Mouse (Mus musculus) CH12.LX (cell line): ENCODE measurements around the gene Dnase1l2. TPM values are rescaled to one million over a fixed set of nuclear protein-coding genes. Genes with fewer than 3 reads are reported as not detected.

Experiments
- DNase-seq: peaks from one replicate; pipeline ENCODE4 v3.0.0-alpha.2; 2013; ENCODE audit errors: extremely low read depth
- H3K27ac ChIP-seq: 2 replicates; pipeline ENCODE4 v1.5.1; 2012; ENCODE audit warnings: low read depth, mild to moderate bottlenecking, control low read depth, moderate library complexity; ENCODE audit not compliant: insufficient read depth
- H3K27me3 ChIP-seq: replicated peaks from 2 replicates; pipeline ENCODE3; 2012; ENCODE audit warnings: inconsistent platforms
- H3K36me3 ChIP-seq, 2 experiments: replicated peaks in 1 of 2; 2 replicates each; pipeline versions ENCODE3 to v1.6.1; 2012; ENCODE audit warnings: inconsistent platforms in 1 of 2, low read length in 1 of 2, mild to moderate bottlenecking in 1 of 2, mixed read lengths in 1 of 2, moderate library complexity in 1 of 2; ENCODE audit not compliant: control insufficient read depth in 1 of 2, insufficient read depth in 1 of 2
- H3K4me1 ChIP-seq, 2 experiments: 2 replicates each; pipeline ENCODE4 v1.6.1; 2012; ENCODE audit warnings: inconsistent platforms in 1 of 2, moderate library complexity in 1 of 2; ENCODE audit not compliant: insufficient read depth in 2 of 2, control insufficient read depth in 1 of 2
- H3K4me2 ChIP-seq: 2 replicates; pipeline ENCODE4 v1.6.1; 2012; ENCODE audit warnings: low read depth, mild to moderate bottlenecking, control low read depth; ENCODE audit not compliant: poor library complexity, insufficient read depth, severe bottlenecking
- H3K4me3 ChIP-seq, 3 experiments: fragments of 150-350 bp in 1 of 3; sonication (generic) in 1 of 3; replicated peaks in 1 of 3; 2 replicates each; pipeline versions ENCODE3 to v1.5.1; 2011 to 2012; ENCODE audit warnings: low read depth in 2 of 3, low read length in 2 of 3, mild to moderate bottlenecking in 2 of 3, moderate library complexity in 2 of 3, control low read depth in 1 of 3, improper control_type of control experiment in 1 of 3, inconsistent platforms in 1 of 3, mixed read lengths in 1 of 3; ENCODE audit not compliant: poor library complexity in 1 of 3
- H3K79me2 ChIP-seq: replicated peaks from 2 replicates; pipeline ENCODE4 v1.6.1; 2012; ENCODE audit warnings: mild to moderate bottlenecking, moderate library complexity; ENCODE audit not compliant: control insufficient read depth, poor library complexity, insufficient read depth, severe bottlenecking; ENCODE audit errors: extremely low read depth
- H3K9ac ChIP-seq: 2 replicates; pipeline ENCODE4 v1.6.1; 2012; ENCODE audit warnings: low read depth, mild to moderate bottlenecking, control low read depth, moderate library complexity; ENCODE audit not compliant: insufficient read depth
- H3K9me3 ChIP-seq: replicated peaks from 2 replicates; pipeline ENCODE3; 2012; ENCODE audit warnings: low read length, inconsistent platforms, mixed read lengths
- BHLHE40 ChIP-seq: IDR thresholded peaks from 2 replicates; pipeline ENCODE4 v1.6.1; 2011; ENCODE audit warnings: mild to moderate bottlenecking, low read depth, low read length, improper control_type of control experiment
- CHD1 ChIP-seq: IDR thresholded peaks from 2 replicates; pipeline ENCODE4 v1.6.1; 2012; ENCODE audit warnings: low read depth, low read length, improper control_type of control experiment, inconsistent platforms
- CTCF ChIP-seq, 2 experiments: IDR thresholded peaks in 1 of 2; conservative IDR thresholded peaks in 1 of 2; 2 replicates each; pipeline ENCODE4 v1.5.1; 2011 to 2012; ENCODE audit warnings: low read depth in 2 of 2, low read length in 2 of 2, improper control_type of control experiment in 1 of 2, inconsistent platforms in 1 of 2, mild to moderate bottlenecking in 1 of 2, moderate library complexity in 1 of 2
- E2F4 ChIP-seq: IDR thresholded peaks from 2 replicates; pipeline ENCODE4 v1.6.1; 2011; ENCODE audit warnings: low read depth, low read length, improper control_type of control experiment; ENCODE audit not compliant: insufficient replicate concordance
- ELF1 ChIP-seq: IDR thresholded peaks from 2 replicates; pipeline ENCODE4 v1.6.1; 2014; ENCODE audit warnings: low read depth, mild to moderate bottlenecking, inconsistent platforms, low read length, improper control_type of control experiment
- ETS1 ChIP-seq: conservative IDR thresholded peaks from 2 replicates; pipeline ENCODE4 v1.6.1; 2012; ENCODE audit warnings: low read depth, mild to moderate bottlenecking, inconsistent platforms, low read length, improper control_type of control experiment, moderate library complexity
- IRF4 ChIP-seq: IDR thresholded peaks from 2 replicates; pipeline ENCODE4 v1.6.1; 2014; ENCODE audit warnings: low read depth, mild to moderate bottlenecking, inconsistent platforms, low read length, improper control_type of control experiment
- JUND ChIP-seq: conservative IDR thresholded peaks from 2 replicates; pipeline ENCODE4 v1.6.1; 2011; ENCODE audit warnings: low read depth, low read length, improper control_type of control experiment
- KAT2A ChIP-seq: IDR thresholded peaks from 2 replicates; pipeline ENCODE4 v1.6.1; 2012; ENCODE audit warnings: low read length, improper control_type of control experiment, inconsistent platforms; ENCODE audit not compliant: insufficient replicate concordance
- MAFK ChIP-seq: IDR thresholded peaks from 2 replicates; pipeline ENCODE4 v1.6.1; 2011; ENCODE audit warnings: low read length, improper control_type of control experiment; ENCODE audit not compliant: insufficient replicate concordance
- MAX ChIP-seq: IDR thresholded peaks from 2 replicates; pipeline ENCODE4 v1.6.1; 2011; ENCODE audit warnings: low read length, improper control_type of control experiment
- MAZ ChIP-seq: IDR thresholded peaks from 2 replicates; pipeline ENCODE4 v1.6.1; 2012; ENCODE audit warnings: low read depth, mild to moderate bottlenecking, inconsistent platforms, low read length, improper control_type of control experiment, moderate library complexity
- MEF2A ChIP-seq: IDR thresholded peaks from 2 replicates; pipeline ENCODE4 v1.6.1; 2014; ENCODE audit warnings: low read depth, mild to moderate bottlenecking, inconsistent platforms, low read length, improper control_type of control experiment, borderline replicate concordance
- MYC ChIP-seq: IDR thresholded peaks from 2 replicates; pipeline ENCODE4 v1.6.1; 2011; ENCODE audit warnings: low read depth, mild to moderate bottlenecking, improper control_type of control experiment, low read length
- PAX5 ChIP-seq: IDR thresholded peaks from 2 replicates; pipeline ENCODE4 v1.6.1; 2012; ENCODE audit warnings: low read length, inconsistent platforms, mixed read lengths
- POLR2A ChIP-seq: IDR thresholded peaks from 2 replicates; pipeline ENCODE4 v1.6.1; 2011; ENCODE audit warnings: low read depth, mild to moderate bottlenecking, improper control_type of control experiment, low read length
- POLR2AphosphoS2 ChIP-seq: IDR thresholded peaks from 2 replicates; pipeline ENCODE4 v1.6.1; 2011; ENCODE audit warnings: low read depth, low read length, improper control_type of control experiment
- RCOR1 ChIP-seq: conservative IDR thresholded peaks from 2 replicates; pipeline ENCODE4 v1.6.1; 2012; ENCODE audit warnings: low read depth, mild to moderate bottlenecking, inconsistent platforms, low read length, improper control_type of control experiment
- SIN3A ChIP-seq: IDR thresholded peaks from 2 replicates; pipeline ENCODE4 v1.6.1; 2012; ENCODE audit warnings: low read length, improper control_type of control experiment, inconsistent platforms
- TBP ChIP-seq: conservative IDR thresholded peaks from 2 replicates; pipeline ENCODE4 v1.6.1; 2011; ENCODE audit warnings: low read depth, low read length, improper control_type of control experiment
- UBTF ChIP-seq: IDR thresholded peaks from 2 replicates; pipeline ENCODE4 v1.6.1; 2012; ENCODE audit warnings: low read depth, mild to moderate bottlenecking, inconsistent platforms, low read length, improper control_type of control experiment, moderate library complexity
- ZKSCAN1 ChIP-seq: IDR thresholded peaks from 2 replicates; pipeline ENCODE4 v1.6.1; 2012; ENCODE audit warnings: low read depth, inconsistent platforms, low read length, improper control_type of control experiment, borderline replicate concordance
- ZNF384 ChIP-seq: IDR thresholded peaks from 2 replicates; pipeline ENCODE4 v1.6.1; 2012; ENCODE audit warnings: low read depth, low read length, improper control_type of control experiment, inconsistent platforms
- dilution Hi-C: fragments of 300-500 bp; cut with MboI; formaldehyde crosslinking; loops from 2 replicates; pipeline ENCODE4 v1.14.3; 2020; ENCODE audit warnings: low sequenced_read_pairs; ENCODE audit not compliant: extremely low pct_unique_long_range_greater_than_20kb, extremely low pct_ligation_motif_present
- in situ Hi-C: fragments of 300-500 bp; cut with MboI; formaldehyde crosslinking; loops from 3 replicates; pipeline ENCODE4 v1.14.3; 2019; ENCODE audit warnings: low sequenced_read_pairs, low pct_ligation_motif_present, low pct_unique_long_range_greater_than_20kb, mixed read lengths
- polyA plus RNA-seq: library from polyadenylated mRNA; unstranded; fragments of >175 nt; gene quantifications from 2 replicates; pipeline ENCODE4 v1.2.1, GENCODE M21; 2012; ENCODE audit warnings: low read depth; ENCODE audit not compliant: insufficient read length
- total RNA-seq, 2 experiments: library from RNA; depleted of rRNA; stranded (reverse); fragments of 300-350 nt in 1 of 2; fragments of >200 nt in 1 of 2; gene quantifications; 2 replicates each; pipeline ENCODE4 v1.2.3; 2012 to 2014

The Dnase1l2 gene
- total and polyA plus RNA-seq, 3 experiments = 0.82 to 1.5 (median 1.1) TPM

DNA sequence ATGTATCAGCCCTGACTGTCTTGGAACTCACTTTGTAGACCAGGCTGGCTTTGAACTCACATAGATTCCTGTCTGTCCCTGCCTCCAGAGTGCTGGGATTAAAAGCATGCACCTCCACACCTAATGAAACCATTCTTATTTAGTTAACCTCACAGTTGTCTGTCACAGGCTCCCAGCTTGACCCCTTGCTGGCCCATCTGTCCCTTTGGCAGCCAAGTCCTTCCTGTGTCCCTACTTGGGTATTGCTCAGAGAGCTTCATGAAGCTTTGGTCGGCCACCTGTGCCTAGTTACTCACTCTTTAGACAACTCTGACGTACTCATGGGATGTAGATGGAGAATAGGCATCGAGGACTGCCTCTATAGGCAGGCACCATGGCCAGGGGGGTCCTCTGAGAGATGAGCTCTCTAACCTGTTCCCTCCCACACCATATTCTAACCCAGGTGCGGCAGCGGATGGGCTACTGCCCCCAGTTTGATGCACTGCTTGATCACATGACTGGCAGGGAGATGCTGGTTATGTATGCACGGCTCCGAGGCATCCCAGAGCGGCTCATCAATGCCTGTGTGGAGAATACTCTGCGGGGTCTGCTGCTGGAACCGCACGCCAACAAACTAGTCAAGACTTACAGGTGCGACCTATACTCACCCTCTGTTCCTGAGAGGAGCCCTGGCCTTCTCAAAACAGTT is 35.6 kb downstream of the Dnase1l2 start:
- dilution Hi-C loops = no loop called here
- no peak for DNase-seq
- Histone ChIP-seq H3K4me3 (no peak overlapping the region), H3K9me3 (no peaks in the 10 kb centered on the region), H3K4me1 (no peaks in the 10 kb centered on the region), H3K9ac (no peak overlapping the region), H3K27me3 (no peaks in the 10 kb centered on the region), H3K36me3 (peaks cover 58 to 90% of the 10 kb centered on the region in 2 experiments), H3K4me2 (no peak overlapping the region), H3K27ac (no peak overlapping the region), H3K79me2 (no peaks in the 10 kb centered on the region)
- in situ Hi-C loops = no loop called here
- TF ChIP-seq JUND = no peak
- TF ChIP-seq KAT2A = no peak
- TF ChIP-seq SIN3A = no peak
- TF ChIP-seq IRF4 = no peak
- TF ChIP-seq TBP = no peak
- no peak for TF ChIP-seq ETS1
- TF ChIP-seq UBTF = no peak
- TF ChIP-seq MAX = no peak
- no peak for TF ChIP-seq POLR2A
- no peak for TF ChIP-seq MEF2A
- no peak for TF ChIP-seq RCOR1
- no peak for TF ChIP-seq MYC

GRCm38 (mm10) chr17:24402371-24402770 is 40.5 kb downstream of the Dnase1l2 start:
- Histone ChIP-seq H3K4me3 (no peak overlapping the region), H3K27ac (no peak overlapping the region), H3K79me2 (no peaks in the 10 kb centered on the region), H3K4me2 (no peak overlapping the region), H3K36me3 (peaks cover 21 to 91% of the 10 kb centered on the region in 2 experiments), H3K27me3 (no peaks in the 10 kb centered on the region), H3K4me1 (no peaks in the 10 kb centered on the region), H3K9ac (no peak overlapping the region), H3K9me3 (no peaks in the 10 kb centered on the region)
- in situ Hi-C loops = no loop called here
- TF ChIP-seq CHD1 = no peak
- TF ChIP-seq ZNF384 = no peak
- no peak for TF ChIP-seq RCOR1
- no peak for TF ChIP-seq UBTF
- TF ChIP-seq ELF1 = no peak
- no peak for TF ChIP-seq MAFK
- no peak for TF ChIP-seq PAX5
- TF ChIP-seq ZKSCAN1 = no peak
- TF ChIP-seq E2F4 = no peak
- TF ChIP-seq JUND = no peak
- no peak for TF ChIP-seq BHLHE40
- no peak for TF ChIP-seq CTCF (conservative IDR thresholded peaks at IDR 0.05 in 1 of 2, IDR thresholded peaks at IDR 0.05 in 1 of 2; ENCODE audit: low read depth in 2 of 2, low read length in 2 of 2)
- no peak for TF ChIP-seq KAT2A
- no peak for TF ChIP-seq POLR2A
- no peak for TF ChIP-seq MAZ
- TF ChIP-seq MYC = no peak
- no peak for TF ChIP-seq ETS1
- no peak for TF ChIP-seq TBP
- TF ChIP-seq POLR2AphosphoS2 = no peak
- DNase-seq = no peak
- dilution Hi-C loops = no loop called here
